Mouse (Mus musculus): ENCODE results near the gene Dap.

The Dap gene

GRCm38 (mm10) chr15:31237898-31238297 is 13.8 kb downstream of the Dap start:
- DNase-seq (ENCODE audit: low spot score in 2 of 2): no peak

GRCm38 (mm10) chr15:31238611-31239010 is 14.5 kb downstream of the Dap start:
- DNase-seq (ENCODE audit: low spot score in 2 of 2): no peak

GRCm38 (mm10) chr15:31239713-31240112 is 15.6 kb downstream of the Dap start:
- DNase-seq (ENCODE audit: low spot score in 2 of 2): no peak

DNA sequence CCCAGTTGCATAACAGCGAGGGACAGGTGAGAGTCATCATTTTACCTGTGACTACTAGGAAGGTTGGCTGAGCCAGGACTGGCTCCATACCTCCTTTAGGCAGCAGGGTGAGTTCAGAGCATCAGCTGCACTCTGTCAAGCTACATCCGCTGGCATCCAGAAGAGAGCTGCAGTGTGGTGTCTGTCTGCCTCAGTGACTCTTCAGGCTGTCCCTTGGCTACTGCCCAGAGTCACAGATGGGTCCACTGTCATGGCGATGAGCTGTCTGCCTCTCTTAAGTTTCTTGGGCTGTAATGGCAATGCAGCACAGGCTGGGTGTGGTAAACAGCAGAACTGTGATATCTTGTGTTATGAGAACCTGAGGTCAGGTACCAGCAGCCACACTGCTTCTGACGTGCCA is 16.1 kb downstream of the Dap start:
- DNase-seq (ENCODE audit: low spot score in 2 of 2): no peak

DNA sequence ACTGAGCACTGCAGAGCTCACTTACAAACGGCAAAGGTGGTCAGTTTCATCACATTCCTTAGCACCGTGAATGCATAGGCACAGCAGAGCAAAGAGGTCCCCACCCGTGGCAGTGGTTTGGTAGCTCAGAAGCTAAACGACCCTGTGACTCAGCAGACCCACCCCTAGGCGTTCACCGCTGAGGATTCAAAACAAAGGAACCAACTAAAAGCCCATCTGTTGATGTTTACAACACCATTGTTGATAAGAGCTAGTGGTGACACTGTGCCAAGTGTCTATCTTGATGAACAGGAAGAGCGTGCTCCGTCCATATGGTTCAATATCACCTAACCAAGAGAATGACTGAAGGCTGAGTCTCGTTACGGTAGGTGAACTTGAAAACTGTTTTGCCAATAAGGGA is 19.1 kb downstream of the Dap start:
- no peak for DNase-seq (ENCODE audit: low spot score in 2 of 2)

GRCm38 (mm10) chr15:31244696-31245445 is 20.8 kb downstream of the Dap start:
- no peak for DNase-seq (ENCODE audit: low spot score in 2 of 2)

- no peak for DNase-seq (ENCODE audit: low spot score in 2 of 2)
These were observed 21.8 kb downstream of the Dap start for GRCm38 (mm10) chr15:31245934-31246333.

- no peak for DNase-seq (ENCODE audit: low spot score in 2 of 2)
These were observed 22.9 kb downstream of the Dap start for GRCm38 (mm10) chr15:31247035-31247434.

DNA sequence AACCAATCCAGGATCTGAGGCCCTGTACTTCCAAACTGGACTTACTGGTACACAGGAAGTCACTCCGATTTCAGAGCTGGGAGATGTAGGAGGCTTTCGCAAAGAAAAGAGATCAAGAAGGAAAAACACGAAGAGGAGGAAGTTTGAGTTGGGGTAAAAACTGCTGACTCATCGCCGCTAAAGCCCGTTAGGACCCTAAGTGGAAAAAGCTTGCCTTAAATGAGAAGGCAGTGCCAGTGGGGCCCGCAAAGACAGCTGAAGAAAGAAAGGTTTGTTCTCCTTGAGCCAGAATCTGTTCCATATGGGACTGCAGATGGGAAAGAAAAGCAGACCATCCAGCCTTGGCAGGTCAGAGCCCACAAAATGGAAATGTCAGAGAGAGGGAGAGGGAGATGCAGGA is 24.8 kb downstream of the Dap start:
- DNase-seq (ENCODE audit: low spot score in 2 of 2): no peak

- DNase-seq (ENCODE audit: low spot score in 2 of 2): no peak
These were observed 25.9 kb downstream of the Dap start for GRCm38 (mm10) chr15:31250027-31250426.

- DNase-seq (ENCODE audit: low spot score in 2 of 2): no peak
These were observed 26.6 kb downstream of the Dap start for GRCm38 (mm10) chr15:31250676-31251075.

DNA sequence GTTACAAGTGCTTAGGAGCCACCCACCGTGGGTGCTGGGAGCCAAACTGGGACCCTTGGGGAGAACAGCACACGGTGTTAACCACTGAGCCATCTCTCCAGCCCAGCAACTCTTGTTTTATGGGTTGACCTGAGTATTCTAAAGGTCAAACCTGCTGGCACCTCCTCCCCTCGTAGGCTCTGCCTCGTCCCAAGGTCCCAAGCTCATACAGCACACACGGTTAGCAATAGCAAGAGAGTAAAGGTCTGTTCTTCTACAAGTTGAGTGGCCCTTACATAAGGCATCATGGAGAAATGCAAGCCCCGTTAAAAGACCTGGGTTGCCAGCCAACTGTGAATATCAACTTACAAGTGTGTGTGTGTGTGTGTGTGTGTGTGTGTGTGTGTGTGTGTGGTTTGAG is 27.1 kb downstream of the Dap start:
- DNase-seq (ENCODE audit: low spot score in 2 of 2): no peak

- DNase-seq (ENCODE audit: low spot score in 2 of 2): no peak
These were observed 28.6 kb downstream of the Dap start for GRCm38 (mm10) chr15:31252590-31253311.

GRCm38 (mm10) chr15:31253380-31253779 is 29.3 kb downstream of the Dap start:
- DNase-seq (ENCODE audit: low spot score in 2 of 2): no peak

DNA sequence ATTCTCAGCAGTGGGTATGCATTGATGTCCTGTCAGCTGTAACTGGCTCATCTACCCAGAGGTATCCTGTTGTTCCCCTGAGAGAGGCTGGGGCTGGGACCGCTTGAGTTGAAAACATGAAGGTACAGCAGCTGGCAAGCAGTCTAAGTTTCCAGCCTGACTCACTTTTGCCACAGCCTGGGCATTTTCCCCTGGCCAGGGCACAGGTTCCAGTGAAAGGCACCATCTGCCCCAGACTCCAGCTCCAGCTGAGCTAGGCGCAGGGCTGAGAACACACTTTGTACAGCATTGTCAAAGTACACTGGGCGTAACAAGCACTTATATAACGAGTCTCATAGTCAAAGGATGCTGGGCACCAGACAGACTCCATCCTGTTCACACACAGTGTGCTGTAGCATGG is 29.8 kb downstream of the Dap start:
- no peak for DNase-seq (ENCODE audit: low spot score in 2 of 2)

DNA sequence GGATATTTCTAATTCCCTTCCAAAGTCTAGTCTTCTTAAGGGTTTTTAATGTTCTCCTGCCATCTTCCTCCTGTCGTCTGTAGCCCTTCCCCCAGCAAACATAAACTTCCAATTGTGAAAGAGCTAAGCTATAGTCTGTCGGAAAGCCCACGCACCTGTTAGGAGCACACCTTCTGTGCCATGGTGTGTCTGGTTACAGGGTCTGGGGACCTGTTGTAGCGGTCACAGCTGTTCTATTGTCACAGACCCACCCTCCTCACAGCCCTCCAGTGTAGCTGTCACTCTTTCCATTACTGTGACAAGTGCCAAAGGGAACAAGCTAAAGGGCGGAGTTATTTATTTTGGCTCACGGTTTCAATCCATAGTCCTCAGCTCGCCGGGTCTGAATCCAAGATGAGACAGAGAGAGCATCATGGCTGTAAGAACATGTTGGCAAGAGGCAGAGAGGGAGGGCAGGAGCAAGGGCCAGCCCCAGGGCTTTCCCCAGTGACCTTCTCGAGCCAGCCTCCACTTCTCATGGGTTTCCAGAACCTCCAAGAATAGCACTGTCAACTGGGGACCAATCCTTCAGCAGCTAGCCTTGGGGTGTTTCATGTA is 30.9 kb downstream of the Dap start:
- DNase-seq (ENCODE audit: low spot score in 2 of 2): no peak

GRCm38 (mm10) chr15:31255762-31256161 is 31.6 kb downstream of the Dap start:
- DNase-seq (ENCODE audit: low spot score in 2 of 2): no peak

DNA sequence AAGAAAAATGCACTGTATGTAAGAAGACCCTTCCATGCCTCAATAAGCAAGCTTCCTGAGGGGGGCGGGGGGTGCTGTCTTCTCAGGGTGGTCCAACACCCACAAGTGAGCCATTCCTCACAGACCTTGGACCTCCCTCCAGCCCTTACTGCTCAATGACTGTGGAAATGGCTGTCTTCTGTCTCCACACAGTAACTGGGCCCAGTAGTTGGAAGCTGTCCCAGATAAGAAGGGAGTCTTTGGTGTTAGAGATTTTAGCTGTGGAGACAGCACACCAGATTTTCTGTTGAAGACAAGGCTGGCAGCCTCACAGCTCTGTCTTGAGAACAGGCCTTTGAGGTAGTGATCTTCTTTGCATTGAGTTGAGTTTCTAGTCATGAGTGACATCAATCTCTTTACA is 33.2 kb downstream of the Dap start:
- DNase-seq (ENCODE audit: low spot score in 2 of 2): no peak

GRCm38 (mm10) chr15:31258029-31258692 is 34.0 kb downstream of the Dap start:
- DNase-seq (ENCODE audit: low spot score in 2 of 2): no peak

- DNase-seq (ENCODE audit: low spot score in 2 of 2): no peak
These were observed 34.8 kb downstream of the Dap start for GRCm38 (mm10) chr15:31258693-31259439.

DNA sequence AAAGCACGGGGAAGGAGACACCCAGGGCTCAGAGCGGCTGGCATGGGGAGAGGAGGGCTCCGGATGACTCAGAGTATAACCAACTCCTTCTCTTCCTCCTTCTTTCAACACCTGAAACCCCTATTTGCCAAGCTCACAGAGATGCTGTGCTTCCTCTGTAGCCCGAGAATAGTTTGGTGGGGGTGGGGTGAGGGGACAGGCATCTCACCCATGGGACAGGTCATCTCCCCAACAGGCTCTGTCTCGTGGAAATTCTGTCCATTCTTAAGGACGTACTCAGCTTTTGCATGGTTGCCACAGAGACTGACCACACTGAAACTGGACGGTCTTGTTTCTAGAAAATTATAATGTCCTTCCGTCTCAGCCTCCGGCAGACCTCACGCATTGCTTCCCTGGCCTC is 37.0 kb downstream of the Dap start:
- DNase-seq (ENCODE audit: low spot score in 2 of 2): no peak

GRCm38 (mm10) chr15:31262361-31262760 is 38.2 kb downstream of the Dap start:
- DNase-seq (ENCODE audit: low spot score in 2 of 2): no peak

All from frontal cortex, postnatal 14 days (tissue).